Mouse (Mus musculus): Measurements from ENCODE around the gene Cnep1r1. TPM values are rescaled to one million over a fixed set of nuclear protein-coding genes. Genes with fewer than 3 reads are reported as not detected.

Cnep1r1 gene
- 52.1 and 56.7 TPM in 2 replicates for polyA plus RNA-seq (2012; rRNA removed)

GRCm38 (mm10) chr8:88118456-88119036, at the start of gene Cnep1r1:
TSS of gene Cnep1r1 (plus strand) at chr8:88118769.
- DNase-seq (ENCODE audit: low read depth): peak; percentile 98
- TF ChIP-seq CTCF (IDR thresholded peaks at IDR 0.05; ENCODE audit: borderline replicate concordance, extremely low read depth, insufficient read depth, insufficient read length) (peak; percentile 78), POLR2A (IDR thresholded peaks at IDR 0.05; ENCODE audit: borderline replicate concordance, extremely low read depth, insufficient read depth, insufficient read length, poor library complexity, severe bottlenecking) (peak; percentile 87)

- TF ChIP-seq CTCF (IDR thresholded peaks at IDR 0.05; ENCODE audit: borderline replicate concordance, extremely low read depth, insufficient read depth, insufficient read length) (no peak), POLR2A (IDR thresholded peaks at IDR 0.05; ENCODE audit: borderline replicate concordance, extremely low read depth, insufficient read depth, insufficient read length, poor library complexity, severe bottlenecking) (no peak)
- DNase-seq (ENCODE audit: low read depth): no peak
These were observed 36.4 kb upstream of the Cnep1r1 start for GRCm38 (mm10) chr8:88082183-88082582.

GRCm38 (mm10) chr8:88088006-88088405, 30.6 kb upstream of the Cnep1r1 start:
- no peak for TF ChIP-seq POLR2A (IDR thresholded peaks at IDR 0.05; ENCODE audit: borderline replicate concordance, extremely low read depth, insufficient read depth, insufficient read length, poor library complexity, severe bottlenecking)
- no peak for TF ChIP-seq CTCF (IDR thresholded peaks at IDR 0.05; ENCODE audit: borderline replicate concordance, extremely low read depth, insufficient read depth, insufficient read length)
- no peak for DNase-seq (ENCODE audit: low read depth)

- TF ChIP-seq CTCF (IDR thresholded peaks at IDR 0.05; ENCODE audit: borderline replicate concordance, extremely low read depth, insufficient read depth, insufficient read length) (no peak), POLR2A (IDR thresholded peaks at IDR 0.05; ENCODE audit: borderline replicate concordance, extremely low read depth, insufficient read depth, insufficient read length, poor library complexity, severe bottlenecking) (no peak)
- DNase-seq (ENCODE audit: low read depth): no peak
These were observed 26.9 kb upstream of the Cnep1r1 start for GRCm38 (mm10) chr8:88091661-88092060.

- no peak for DNase-seq (ENCODE audit: low read depth)
- TF ChIP-seq POLR2A (IDR thresholded peaks at IDR 0.05; ENCODE audit: borderline replicate concordance, extremely low read depth, insufficient read depth, insufficient read length, poor library complexity, severe bottlenecking): no peak
- no peak for TF ChIP-seq CTCF (IDR thresholded peaks at IDR 0.05; ENCODE audit: borderline replicate concordance, extremely low read depth, insufficient read depth, insufficient read length)
These were observed 25.2 kb upstream of the Cnep1r1 start for GRCm38 (mm10) chr8:88093367-88093766.

- DNase-seq (ENCODE audit: low read depth): no peak
- TF ChIP-seq POLR2A (IDR thresholded peaks at IDR 0.05; ENCODE audit: borderline replicate concordance, extremely low read depth, insufficient read depth, insufficient read length, poor library complexity, severe bottlenecking) (no peak), CTCF (IDR thresholded peaks at IDR 0.05; ENCODE audit: borderline replicate concordance, extremely low read depth, insufficient read depth, insufficient read length) (no peak)
These were observed 19.7 kb upstream of the Cnep1r1 start for GRCm38 (mm10) chr8:88098856-88099255.

- TF ChIP-seq POLR2A (IDR thresholded peaks at IDR 0.05; ENCODE audit: borderline replicate concordance, extremely low read depth, insufficient read depth, insufficient read length, poor library complexity, severe bottlenecking) (no peak), CTCF (IDR thresholded peaks at IDR 0.05; ENCODE audit: borderline replicate concordance, extremely low read depth, insufficient read depth, insufficient read length) (peak; percentile 75; the same call in 1 of the 2 replicates)
- peak; percentile 81 for DNase-seq (ENCODE audit: low read depth)
These were observed 19.0 kb upstream of the Cnep1r1 start for GRCm38 (mm10) chr8:88099526-88099925.

- peak; percentile 5 for DNase-seq (ENCODE audit: low read depth)
- no peak for TF ChIP-seq POLR2A (IDR thresholded peaks at IDR 0.05; ENCODE audit: borderline replicate concordance, extremely low read depth, insufficient read depth, insufficient read length, poor library complexity, severe bottlenecking)
- TF ChIP-seq CTCF (IDR thresholded peaks at IDR 0.05; ENCODE audit: borderline replicate concordance, extremely low read depth, insufficient read depth, insufficient read length): no peak
These were observed 9.3 kb upstream of the Cnep1r1 start for GRCm38 (mm10) chr8:88109241-88109640.

GRCm38 (mm10) chr8:88119076-88119475, 507 bp downstream of the Cnep1r1 start:
- DNase-seq (ENCODE audit: low read depth): peak; percentile 19
- TF ChIP-seq CTCF (IDR thresholded peaks at IDR 0.05; ENCODE audit: borderline replicate concordance, extremely low read depth, insufficient read depth, insufficient read length): no peak
- TF ChIP-seq POLR2A (IDR thresholded peaks at IDR 0.05; ENCODE audit: borderline replicate concordance, extremely low read depth, insufficient read depth, insufficient read length, poor library complexity, severe bottlenecking): no peak

GRCm38 (mm10) chr8:88124850-88125249, 6.3 kb downstream of the Cnep1r1 start:
- no peak for TF ChIP-seq POLR2A (IDR thresholded peaks at IDR 0.05; ENCODE audit: borderline replicate concordance, extremely low read depth, insufficient read depth, insufficient read length, poor library complexity, severe bottlenecking)
- no peak for TF ChIP-seq CTCF (IDR thresholded peaks at IDR 0.05; ENCODE audit: borderline replicate concordance, extremely low read depth, insufficient read depth, insufficient read length)
- DNase-seq (ENCODE audit: low read depth): no peak

GRCm38 (mm10) chr8:88129397-88129796, 10.8 kb downstream of the Cnep1r1 start:
- no peak for DNase-seq (ENCODE audit: low read depth)
- TF ChIP-seq CTCF (IDR thresholded peaks at IDR 0.05; ENCODE audit: borderline replicate concordance, extremely low read depth, insufficient read depth, insufficient read length) (no peak), POLR2A (IDR thresholded peaks at IDR 0.05; ENCODE audit: borderline replicate concordance, extremely low read depth, insufficient read depth, insufficient read length, poor library complexity, severe bottlenecking) (no peak)

- no peak for TF ChIP-seq POLR2A (IDR thresholded peaks at IDR 0.05; ENCODE audit: borderline replicate concordance, extremely low read depth, insufficient read depth, insufficient read length, poor library complexity, severe bottlenecking)
- TF ChIP-seq CTCF (IDR thresholded peaks at IDR 0.05; ENCODE audit: borderline replicate concordance, extremely low read depth, insufficient read depth, insufficient read length): no peak
- peak; percentile 7 for DNase-seq (ENCODE audit: low read depth)
These were observed 12.3 kb downstream of the Cnep1r1 start for GRCm38 (mm10) chr8:88130754-88131317.

Data from brain, embryonic 14.5 days (tissue).